Mouse (Mus musculus): ENCODE results near the gene Arhgap19. TPM values are rescaled to one million over a fixed set of nuclear protein-coding genes. Genes with fewer than 3 reads are reported as not detected.

Arhgap19 gene
- total and polyA plus RNA-seq, 3 experiments: 20.4 to 36.8 (median 30.1) TPM

DNA sequence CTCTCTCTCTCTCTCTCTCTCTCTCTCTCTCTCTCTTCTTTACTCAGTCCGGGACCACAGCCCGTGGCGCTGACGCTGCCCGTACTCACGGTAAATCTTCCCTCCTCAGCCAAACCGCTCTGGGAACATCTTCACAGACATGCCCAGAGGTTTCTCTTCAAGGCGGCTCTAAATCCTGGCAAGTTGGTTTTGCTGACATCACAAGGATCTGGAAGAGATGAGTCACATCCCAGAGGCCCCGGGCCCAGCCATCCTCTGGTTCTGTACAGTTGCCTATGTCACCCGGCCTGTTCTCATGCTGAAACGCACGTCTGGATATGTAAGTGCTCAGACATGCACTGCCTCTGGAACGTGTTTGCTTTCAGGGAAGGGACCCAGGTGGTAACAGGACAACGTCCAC lies 54.4 kb downstream of the Arhgap19 start:
- Histone ChIP-seq H3K4me3 (replicated peaks in 1 of 3; ENCODE audit: low read depth in 2 of 3, low read length in 2 of 3, poor library complexity in 1 of 3) (no peak overlapping the region), H3K9me3 (replicated peaks; ENCODE audit: low read length) (peaks cover 6% of the 10 kb centered on the region), H3K79me2 (replicated peaks; ENCODE audit: control insufficient read depth, extremely low read depth, insufficient read depth, poor library complexity, severe bottlenecking) (no peaks in the 10 kb centered on the region), H3K4me2 (ENCODE audit: insufficient read depth, low read depth, poor library complexity, severe bottlenecking) (no peak overlapping the region), H3K27me3 (replicated peaks) (peaks cover 33% of the 10 kb centered on the region), H3K9ac (ENCODE audit: insufficient read depth, low read depth) (no peak overlapping the region), H3K27ac (ENCODE audit: insufficient read depth, low read depth) (no peak overlapping the region), H3K4me1 (ENCODE audit: control insufficient read depth in 1 of 2, insufficient read depth in 2 of 2) (no peaks in the 10 kb centered on the region), H3K36me3 (replicated peaks in 1 of 2; ENCODE audit: control insufficient read depth in 1 of 2, insufficient read depth in 1 of 2, low read length in 1 of 2) (no peaks in the 10 kb centered on the region)
- in situ Hi-C loops (cut with MboI; ENCODE audit: low pct_ligation_motif_present, low pct_unique_long_range_greater_than_20kb, low sequenced_read_pairs) (no loop called here), dilution Hi-C loops (cut with MboI; ENCODE audit: extremely low pct_ligation_motif_present, extremely low pct_unique_long_range_greater_than_20kb, low sequenced_read_pairs) (no loop called here)
- no peak for TF ChIP-seq MEF2A (IDR thresholded peaks at IDR 0.05; ENCODE audit: borderline replicate concordance, low read depth, low read length)
- no peak for TF ChIP-seq ZC3H11A (IDR thresholded peaks at IDR 0.05; ENCODE audit: low read depth, low read length)
- no peak for TF ChIP-seq USF2 (conservative IDR thresholded peaks at IDR 0.05; ENCODE audit: low read depth, low read length)
- TF ChIP-seq MYC (IDR thresholded peaks at IDR 0.05; ENCODE audit: low read depth, low read length): no peak
- TF ChIP-seq HCFC1 (IDR thresholded peaks at IDR 0.05; ENCODE audit: low read depth, low read length): no peak
- TF ChIP-seq GABPA (IDR thresholded peaks at IDR 0.05; ENCODE audit: insufficient replicate concordance, low read depth, low read length): no peak
- no peak for DNase-seq (ENCODE audit: extremely low read depth)

GRCm38 (mm10) chr19:41745941-41746557 lies 55.8 kb downstream of the Arhgap19 start:
- no peaks in the 10 kb centered on the region for H3K36me3 ChIP-seq (replicated peaks in 1 of 2; ENCODE audit: control insufficient read depth in 1 of 2, insufficient read depth in 1 of 2, low read length in 1 of 2)
- H3K9ac ChIP-seq (ENCODE audit: insufficient read depth, low read depth): no peak overlapping the region
- H3K79me2 ChIP-seq (replicated peaks; ENCODE audit: control insufficient read depth, extremely low read depth, insufficient read depth, poor library complexity, severe bottlenecking): no peaks in the 10 kb centered on the region
- peaks cover 45% of the 10 kb centered on the region for H3K27me3 ChIP-seq (replicated peaks)
- no peak for TF ChIP-seq E2F4 (IDR thresholded peaks at IDR 0.05; ENCODE audit: insufficient replicate concordance, low read depth, low read length)
- TF ChIP-seq UBTF (IDR thresholded peaks at IDR 0.05; ENCODE audit: low read depth, low read length): no peak
- no peak for TF ChIP-seq ZNF384 (IDR thresholded peaks at IDR 0.05; ENCODE audit: low read depth, low read length)
- no peak for TF ChIP-seq MAFK (IDR thresholded peaks at IDR 0.05; ENCODE audit: insufficient replicate concordance, low read length)
- TF ChIP-seq JUND (conservative IDR thresholded peaks at IDR 0.05; ENCODE audit: low read depth, low read length): no peak
- no peak for TF ChIP-seq KAT2A (IDR thresholded peaks at IDR 0.05; ENCODE audit: insufficient replicate concordance, low read length)
- TF ChIP-seq ETS1 (conservative IDR thresholded peaks at IDR 0.05; ENCODE audit: low read depth, low read length): no peak
- no peak for TF ChIP-seq ELF1 (IDR thresholded peaks at IDR 0.05; ENCODE audit: low read depth, low read length)
- TF ChIP-seq USF1 (IDR thresholded peaks at IDR 0.05; ENCODE audit: low read depth, low read length): no peak
- no peak for TF ChIP-seq RCOR1 (conservative IDR thresholded peaks at IDR 0.05; ENCODE audit: low read depth, low read length)
- no peak for DNase-seq (ENCODE audit: extremely low read depth)
- in situ Hi-C loops (cut with MboI; ENCODE audit: low pct_ligation_motif_present, low pct_unique_long_range_greater_than_20kb, low sequenced_read_pairs): no loop called here
- dilution Hi-C loops (cut with MboI; ENCODE audit: extremely low pct_ligation_motif_present, extremely low pct_unique_long_range_greater_than_20kb, low sequenced_read_pairs): no loop called here
- no peak overlapping the region for H3K4me3 ChIP-seq (replicated peaks in 1 of 3; ENCODE audit: low read depth in 2 of 3, low read length in 2 of 3, poor library complexity in 1 of 3)
- H3K4me1 ChIP-seq (ENCODE audit: control insufficient read depth in 1 of 2, insufficient read depth in 2 of 2): no peaks in the 10 kb centered on the region
- H3K9me3 ChIP-seq (replicated peaks; ENCODE audit: low read length): peaks cover 6% of the 10 kb centered on the region
- H3K4me2 ChIP-seq (ENCODE audit: insufficient read depth, low read depth, poor library complexity, severe bottlenecking): no peak overlapping the region
- H3K27ac ChIP-seq (ENCODE audit: insufficient read depth, low read depth): no peak overlapping the region

Measured in CH12.LX (cell line).